Mouse (Mus musculus) bone marrow, adult 2 months (tissue): Measurements from ENCODE around the gene Trem3.

Source experiments
- CTCF ChIP-seq: fragments of 200-500 bp; IDR thresholded peaks from 2 replicates; pipeline ENCODE4 v1.5.1; 2011; ENCODE audit warnings: low read length, control low read depth; ENCODE audit not compliant: control insufficient read depth, insufficient read depth
- POLR2A ChIP-seq: fragments of 200-500 bp; IDR thresholded peaks from 2 replicates; pipeline ENCODE4 v1.6.1; 2011; ENCODE audit warnings: low read depth, mild to moderate bottlenecking, control low read depth, low read length, borderline replicate concordance; ENCODE audit not compliant: control insufficient read depth

DNA sequence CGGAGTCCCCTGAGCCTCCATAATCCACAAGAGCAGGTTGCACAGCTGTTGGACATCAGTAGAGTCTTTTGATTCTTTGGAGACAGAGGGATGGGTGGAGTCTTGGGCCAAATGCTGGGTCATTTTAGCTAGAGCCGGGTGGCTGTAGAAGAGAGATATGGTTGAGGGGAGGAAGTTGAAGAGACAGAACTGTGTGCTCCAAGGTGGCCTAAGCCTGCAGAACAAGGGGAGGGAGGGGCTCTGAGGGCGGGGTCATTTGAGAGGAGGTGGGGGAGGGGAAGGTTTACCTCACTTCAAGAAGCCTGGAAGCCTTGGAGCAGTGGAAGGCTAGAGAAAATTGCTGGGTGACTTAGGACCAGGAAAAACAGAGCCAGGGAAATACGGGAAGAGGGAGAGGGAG lies 51.6 kb downstream of the Trem3 start, which contains the start of gene Treml2:
- TF ChIP-seq CTCF (no peak), POLR2A (no peak)
